24 mouse cellular contexts compared by ENCODE assay signal in genomic region chr6:113367574-113367973, GRCm38 (mm10).
"Had no signal": no experiment of that assay in that cellular context is flagged by ENCODE, and none has a peak within 500 bp of the region (broad histone marks: within the 10 kb centered on the region; RNA-seq: fewer than 3 reads in every experiment).

No protein-coding gene starts in this region.

- H3K9ac ChIP-seq: heart, embryonic 12.5 days; hindbrain, embryonic 12.5 days; hindbrain, embryonic 14.5 days; intestine, embryonic 15.5 days; limb, embryonic 12.5 days; liver, embryonic 13.5 days; liver, embryonic 15.5 days; liver, postnatal 0 days had no signal

- ATAC-seq: inflammation-experienced regulatory T-cells, adult 6 months; intestine, embryonic 15.5 days; intestine, postnatal 0 days; liver, postnatal 0 days had no signal

- DNase-seq: gastrocnemius, postnatal 14 days; gastrocnemius, postnatal 36 days; heart, adult 2 months; heart, postnatal 10 days; heart, postnatal 4 days; kidney, adult 2 months; kidney, postnatal 25 days; kidney, postnatal 4 days; liver; liver, embryonic 13.5 days; liver, postnatal 0 days had no signal

- H3K4me3 ChIP-seq: heart, adult 2 months; heart, embryonic 10.5 days; heart, embryonic 12.5 days; hindbrain, embryonic 10.5 days; hindbrain, embryonic 12.5 days; intestine, embryonic 15.5 days; layer of hippocampus, adult 2 months; left cerebral cortex, adult 2 months; limb, embryonic 10.5 days; limb, embryonic 12.5 days; liver, embryonic 13.5 days; liver, embryonic 15.5 days had no signal

- H3K4me1 ChIP-seq: heart, embryonic 10.5 days; heart, embryonic 12.5 days; hindbrain, embryonic 10.5 days; hindbrain, embryonic 12.5 days; intestine, embryonic 15.5 days; limb, embryonic 10.5 days; limb, embryonic 12.5 days had no signal

- H3K4me2 ChIP-seq: heart, embryonic 12.5 days; hindbrain, embryonic 12.5 days; hindbrain, embryonic 14.5 days; intestine, embryonic 15.5 days; limb, embryonic 12.5 days; liver, embryonic 13.5 days; liver, embryonic 15.5 days had no signal

- H3K27ac ChIP-seq: heart, adult 2 months; heart, embryonic 10.5 days; hindbrain, embryonic 10.5 days; hindbrain, embryonic 12.5 days; hindbrain, embryonic 14.5 days; intestine, embryonic 15.5 days; layer of hippocampus, adult 2 months; left cerebral cortex, adult 2 months; limb, embryonic 10.5 days; limb, embryonic 12.5 days; liver, embryonic 13.5 days; liver, embryonic 15.5 days had no signal

- H3K9me3 ChIP-seq: heart, embryonic 10.5 days; heart, embryonic 12.5 days; hindbrain, embryonic 10.5 days; hindbrain, embryonic 12.5 days; intestine, embryonic 15.5 days; limb, embryonic 10.5 days; limb, embryonic 12.5 days; liver, embryonic 13.5 days; liver, embryonic 15.5 days had no signal

- H3K27me3 ChIP-seq: heart, embryonic 12.5 days; hindbrain, embryonic 12.5 days; intestine, embryonic 15.5 days; limb, embryonic 12.5 days; liver, embryonic 13.5 days; liver, embryonic 15.5 days had no signal
